ENCODE assay signal across 32 mouse cellular contexts in the genomic region with DNA sequence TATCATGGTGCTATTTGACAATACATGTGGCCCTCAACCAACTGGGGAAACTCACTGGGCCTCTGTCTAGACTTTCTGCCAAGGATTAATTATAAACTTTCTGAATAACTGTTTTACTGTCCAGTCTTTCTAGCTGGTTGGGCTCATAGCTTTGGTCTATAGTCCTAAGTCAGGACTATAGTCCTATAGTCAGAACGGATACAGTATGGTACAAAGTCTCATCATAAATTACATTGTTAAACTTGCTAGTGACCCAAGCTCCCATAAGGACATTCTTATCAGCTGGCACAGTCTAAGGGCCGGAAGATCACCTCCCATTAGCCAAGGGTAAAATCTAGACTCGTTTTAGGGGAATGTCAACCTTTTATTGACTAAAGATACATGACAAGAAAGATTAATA.
"Had no signal": no experiment of that assay in that cellular context is flagged by ENCODE, and none has a peak within 500 bp of the region (broad histone marks: within the 10 kb centered on the region; RNA-seq: fewer than 3 reads in every experiment).

No protein-coding gene starts in this region.

- H3K4me3 ChIP-seq: heart, embryonic 10.5 days; heart, embryonic 12.5 days; heart, embryonic 13.5 days; heart, embryonic 15.5 days; hindbrain, embryonic 10.5 days; hindbrain, embryonic 12.5 days; hindbrain, embryonic 13.5 days; hindbrain, embryonic 15.5 days; kidney, embryonic 15.5 days; left cerebral cortex, adult 2 months had no signal

- H3K27me3 ChIP-seq: heart, embryonic 12.5 days; heart, embryonic 13.5 days; heart, embryonic 15.5 days; hindbrain, embryonic 12.5 days; hindbrain, embryonic 13.5 days; hindbrain, embryonic 15.5 days; kidney, embryonic 15.5 days had no signal

- H3K9ac ChIP-seq: heart, embryonic 12.5 days; heart, embryonic 13.5 days; heart, embryonic 15.5 days; hindbrain, embryonic 12.5 days; hindbrain, embryonic 13.5 days; hindbrain, embryonic 14.5 days; hindbrain, embryonic 15.5 days; kidney, embryonic 15.5 days had no signal

- H3K4me2 ChIP-seq: heart, embryonic 11.5 days; heart, embryonic 12.5 days; heart, embryonic 13.5 days; heart, embryonic 15.5 days; hindbrain, embryonic 12.5 days; hindbrain, embryonic 13.5 days; hindbrain, embryonic 14.5 days; hindbrain, embryonic 15.5 days; kidney, embryonic 15.5 days had no signal

- DNase-seq: heart, postnatal 10 days; heart, postnatal 14 days; heart, postnatal 36 days; heart, postnatal 4 days; kidney, adult 11 months; kidney, adult 18-20 months; kidney, adult 2 months; kidney, adult 8-10 months; kidney, adult 9 months; kidney, postnatal 10 days; kidney, postnatal 14 days; kidney, postnatal 25 days; kidney, postnatal 36 days; kidney, postnatal 4 days; layer of hippocampus, adult 9-11 months; layer of hippocampus, postnatal 36 days had no signal

- ATAC-seq: hindbrain, embryonic 16.5 days; hindbrain, postnatal 0 days; inflammation-experienced regulatory T-cells, adult 6 months had no signal

- H3K4me1 ChIP-seq: heart, embryonic 10.5 days; heart, embryonic 12.5 days; heart, embryonic 13.5 days; heart, embryonic 15.5 days; hindbrain, embryonic 12.5 days had no signal

- H3K27ac ChIP-seq: heart, embryonic 10.5 days; heart, embryonic 13.5 days; heart, embryonic 15.5 days; hindbrain, embryonic 10.5 days; hindbrain, embryonic 12.5 days; hindbrain, embryonic 13.5 days; hindbrain, embryonic 14.5 days; hindbrain, embryonic 15.5 days; hindbrain, postnatal 0 days; kidney, embryonic 15.5 days; kidney, postnatal 0 days; left cerebral cortex, adult 2 months had no signal

- H3K9me3 ChIP-seq: heart, embryonic 10.5 days; heart, embryonic 12.5 days; heart, embryonic 13.5 days; heart, embryonic 15.5 days; hindbrain, embryonic 10.5 days; hindbrain, embryonic 12.5 days; hindbrain, embryonic 13.5 days; hindbrain, embryonic 15.5 days; kidney, embryonic 15.5 days had no signal

- H3K36me3 ChIP-seq: heart, embryonic 10.5 days; heart, embryonic 12.5 days; heart, embryonic 13.5 days; heart, embryonic 15.5 days; hindbrain, embryonic 10.5 days; hindbrain, embryonic 12.5 days; hindbrain, embryonic 13.5 days; hindbrain, embryonic 15.5 days; kidney, embryonic 15.5 days had no signal
